ENCODE assay signal across 25 mouse cellular contexts in genomic region chr9:51714326-51714725, GRCm38 (mm10). TPM values are rescaled to one million over a fixed set of nuclear protein-coding genes. Genes with fewer than 3 reads are reported as not detected.
"Had no signal": no experiment of that assay in that cellular context is flagged by ENCODE, and none has a peak within 500 bp of the region (broad histone marks: within the 10 kb centered on the region; RNA-seq: fewer than 3 reads in every experiment).

No protein-coding gene starts in this region.

- DNase-seq: gastrocnemius, adult 2 months; gastrocnemius, postnatal 10 days; gastrocnemius, postnatal 25 days; heart, adult 18-20 months; heart, postnatal 10 days; heart, postnatal 4 days; kidney, adult 18-20 months; kidney, adult 8-10 months; kidney, postnatal 10 days; kidney, postnatal 25 days; kidney, postnatal 4 days; liver; liver, embryonic 13.5 days; liver, postnatal 0 days had no signal

- H3K27ac ChIP-seq: gastrocnemius, adult 2 months; heart, embryonic 10.5 days; hindbrain, embryonic 10.5 days; hindbrain, embryonic 12.5 days; hindbrain, embryonic 14.5 days; intestine, embryonic 15.5 days; left cerebral cortex, adult 2 months; limb, embryonic 10.5 days; limb, embryonic 12.5 days; liver, embryonic 13.5 days; liver, embryonic 15.5 days had no signal

- H3K4me3 ChIP-seq: gastrocnemius, adult 2 months; heart, embryonic 10.5 days; heart, embryonic 12.5 days; hindbrain, embryonic 10.5 days; hindbrain, embryonic 12.5 days; intestine, embryonic 15.5 days; left cerebral cortex, adult 2 months; limb, embryonic 10.5 days; limb, embryonic 12.5 days; liver, embryonic 13.5 days; liver, embryonic 15.5 days had no signal

RNA-seq across cellular contexts. Expression of gene Arhgap20, which starts 50.8 kb away (rescaled TPM):
- total RNA-seq: granulocyte monocyte progenitor cell, adult 5-6 weeks had no signal
